Mouse (Mus musculus) urinary bladder, postnatal 0 days (tissue): Measurements from ENCODE around the gene Serpinb9f. TPM values are rescaled to one million over a fixed set of nuclear protein-coding genes. Genes with fewer than 3 reads are reported as not detected.

Experiments
- polyA plus RNA-seq: library from polyadenylated mRNA; unstranded; fragments of >200 nt; fragmentation: Nextera tagmentation; extraction: Ambion mirVana; gene quantifications from 2 replicates; pipeline ENCODE4 v1.2.1, GENCODE M21; 2015

The Serpinb9f gene
- not detected in 2 replicates for polyA plus RNA-seq

DNA sequence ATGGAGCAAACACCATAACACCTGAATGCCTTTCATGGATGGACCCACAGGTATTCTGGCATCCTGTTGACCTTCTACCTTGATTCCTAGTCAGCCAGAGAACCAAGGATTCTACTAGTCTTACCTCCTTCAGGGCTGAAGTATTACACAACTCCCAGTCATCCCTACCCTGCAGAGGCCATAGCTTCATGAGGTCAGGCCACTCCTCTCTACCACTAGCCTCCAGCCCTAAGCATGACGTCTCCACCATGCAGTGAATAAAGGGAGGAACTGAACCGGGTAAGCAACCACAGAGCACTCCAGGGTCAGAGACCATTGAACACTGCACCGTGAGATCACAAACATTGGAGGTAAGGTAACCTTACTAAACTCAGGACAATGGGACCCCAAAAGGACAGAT is at the start of gene Serpinb9f:
Gene Serpinb9f (plus strand): TSS at position 301 of the 400 bp plus-strand sequence.

Other genes starting within 250 kb of the Serpinb9f start
- gene Serpinb1b, start 245.5 kb upstream of the Serpinb9f start, polyA plus RNA-seq: 0.29 TPM in 1 of 2 replicates, not detected in the other
- gene Serpinb9c, start 164.3 kb upstream of the Serpinb9f start, polyA plus RNA-seq: not detected in 2 replicates
- not detected in 2 replicates for gene Serpinb9d, start 131.1 kb upstream of the Serpinb9f start, polyA plus RNA-seq
- not detected in 2 replicates for gene Serpinb9e, start 74.5 kb upstream of the Serpinb9f start, polyA plus RNA-seq
- gene Gm11397, start 71.7 kb downstream of the Serpinb9f start, polyA plus RNA-seq: not detected in 2 replicates
- not detected in 2 replicates for gene Serpinb9g, start 160.7 kb downstream of the Serpinb9f start, polyA plus RNA-seq